Mouse (Mus musculus) megakaryocyte, adult 5-6 weeks (primary cell): ENCODE data around the gene Cadm2. TPM values are rescaled to one million over a fixed set of nuclear protein-coding genes. Genes with fewer than 3 reads are reported as not detected.

Experiments used
- ATAC-seq: 2 replicates; pipeline ENCODE4 v1.8.0; 2016; ENCODE audit warnings: mild to moderate bottlenecking, inconsistent platforms; ENCODE audit not compliant: poor library complexity, severe bottlenecking
- total RNA-seq, 2 experiments: library from RNA; stranded (forward) in 1 of 2; stranded (reverse) in 1 of 2; fragments of 153-499, 151-499 nt in 1 of 2; fragments of 221-1000, 200-1000 nt in 1 of 2; gene quantifications; 2 replicates each; pipeline versions ENCODE4 v1.2.3 to v1.2.4; 2015 to 2017

Gene Cadm2
- total RNA-seq, 2 experiments from 2014 or later, result not detected

GRCm38 (mm10) chr16:67515549-67515948, 105.2 kb downstream of the Cadm2 start:
- no peak for ATAC-seq

GRCm38 (mm10) chr16:67509079-67509478, 111.6 kb downstream of the Cadm2 start:
- no peak for ATAC-seq

- ATAC-seq, result no peak
Measured at GRCm38 (mm10) chr16:67482542-67482941, 138.2 kb downstream of the Cadm2 start.

GRCm38 (mm10) chr16:67467041-67467440, 153.7 kb downstream of the Cadm2 start:
- no peak for ATAC-seq

GRCm38 (mm10) chr16:67436301-67436700, 184.4 kb downstream of the Cadm2 start:
- ATAC-seq, result no peak

GRCm38 (mm10) chr16:67425371-67425770, 195.3 kb downstream of the Cadm2 start:
- ATAC-seq, result no peak

GRCm38 (mm10) chr16:67410926-67411325, 209.8 kb downstream of the Cadm2 start:
- no peak for ATAC-seq

- no peak for ATAC-seq
Measured at GRCm38 (mm10) chr16:67410482-67410881, 210.2 kb downstream of the Cadm2 start.

GRCm38 (mm10) chr16:67367745-67368144, 253.0 kb downstream of the Cadm2 start:
- no peak for ATAC-seq

- no peak for ATAC-seq
Measured at GRCm38 (mm10) chr16:67348011-67348410, 272.7 kb downstream of the Cadm2 start.

GRCm38 (mm10) chr16:67347561-67347960, 273.1 kb downstream of the Cadm2 start:
- ATAC-seq, result no peak

GRCm38 (mm10) chr16:67346621-67347290, 274.0 kb downstream of the Cadm2 start:
- no peak for ATAC-seq

GRCm38 (mm10) chr16:67344194-67344593, 276.5 kb downstream of the Cadm2 start:
- ATAC-seq, result no peak

GRCm38 (mm10) chr16:67311033-67311432, 309.7 kb downstream of the Cadm2 start:
- no peak for ATAC-seq

GRCm38 (mm10) chr16:67284664-67285063, 336.0 kb downstream of the Cadm2 start:
- ATAC-seq, result no peak

- ATAC-seq, result no peak
Measured at GRCm38 (mm10) chr16:67243598-67243997, 377.1 kb downstream of the Cadm2 start.

GRCm38 (mm10) chr16:67234862-67235261, 385.8 kb downstream of the Cadm2 start:
- no peak for ATAC-seq

GRCm38 (mm10) chr16:67226696-67227095, 394.0 kb downstream of the Cadm2 start:
- ATAC-seq, result no peak

- no peak for ATAC-seq
Measured at GRCm38 (mm10) chr16:67203329-67203728, 417.4 kb downstream of the Cadm2 start.

- ATAC-seq, result no peak
Measured at GRCm38 (mm10) chr16:67192852-67193415, 427.8 kb downstream of the Cadm2 start.

GRCm38 (mm10) chr16:67192395-67192794, 428.3 kb downstream of the Cadm2 start:
- no peak for ATAC-seq

GRCm38 (mm10) chr16:67186322-67186721, 434.4 kb downstream of the Cadm2 start:
- no peak for ATAC-seq

- ATAC-seq, result no peak
Measured at GRCm38 (mm10) chr16:67182958-67183357, 437.8 kb downstream of the Cadm2 start.
